Mouse (Mus musculus) NIH3T3 (cell line): ENCODE measurements around the gene Tenm4.

Experiments used
- DNase-seq: peaks from one replicate; pipeline ENCODE4 v3.0.0-alpha.2; 2012; ENCODE audit warnings: low read depth

Tenm4 gene

GRCm38 (mm10) chr7:96340826-96341225 is 169.8 kb downstream of the Tenm4 start:
- DNase-seq: no peak

- no peak for DNase-seq
These were observed 170.4 kb downstream of the Tenm4 start for GRCm38 (mm10) chr7:96341479-96341878.

GRCm38 (mm10) chr7:96342996-96343395 is 171.9 kb downstream of the Tenm4 start:
- no peak for DNase-seq

- DNase-seq: no peak
These were observed 172.6 kb downstream of the Tenm4 start for GRCm38 (mm10) chr7:96343667-96344066.

GRCm38 (mm10) chr7:96352671-96353070 is 181.6 kb downstream of the Tenm4 start:
- no peak for DNase-seq

- DNase-seq: no peak
These were observed 185.3 kb downstream of the Tenm4 start for GRCm38 (mm10) chr7:96356285-96356811.

- no peak for DNase-seq
These were observed 186.5 kb downstream of the Tenm4 start for GRCm38 (mm10) chr7:96357550-96357949.

GRCm38 (mm10) chr7:96363311-96363710 is 192.3 kb downstream of the Tenm4 start:
- no peak for DNase-seq

- DNase-seq: no peak
These were observed 198.9 kb downstream of the Tenm4 start for GRCm38 (mm10) chr7:96369947-96370346.

- DNase-seq: no peak
These were observed 203.1 kb downstream of the Tenm4 start for GRCm38 (mm10) chr7:96374004-96374663.

GRCm38 (mm10) chr7:96375507-96375906 is 204.5 kb downstream of the Tenm4 start:
- no peak for DNase-seq

GRCm38 (mm10) chr7:96383686-96384528 is 212.9 kb downstream of the Tenm4 start:
- no peak for DNase-seq

- no peak for DNase-seq
These were observed 213.9 kb downstream of the Tenm4 start for GRCm38 (mm10) chr7:96384726-96385500.

- DNase-seq: no peak
These were observed 214.8 kb downstream of the Tenm4 start for GRCm38 (mm10) chr7:96385850-96386249.

GRCm38 (mm10) chr7:96390034-96390670 is 219.1 kb downstream of the Tenm4 start:
- DNase-seq: no peak

GRCm38 (mm10) chr7:96390894-96391293 is 219.8 kb downstream of the Tenm4 start:
- no peak for DNase-seq

GRCm38 (mm10) chr7:96391797-96392472 is 220.9 kb downstream of the Tenm4 start:
- DNase-seq: no peak

- DNase-seq: no peak
These were observed 221.6 kb downstream of the Tenm4 start for GRCm38 (mm10) chr7:96392600-96392999.

GRCm38 (mm10) chr7:96397940-96398339 is 226.9 kb downstream of the Tenm4 start:
- no peak for DNase-seq

- no peak for DNase-seq
These were observed 229.4 kb downstream of the Tenm4 start for GRCm38 (mm10) chr7:96400411-96400810.

- no peak for DNase-seq
These were observed 235.7 kb downstream of the Tenm4 start for GRCm38 (mm10) chr7:96406630-96407214.
